Mouse (Mus musculus) CH12.LX (cell line): Measurements from ENCODE around the gene Wasl. TPM values are rescaled to one million over a fixed set of nuclear protein-coding genes. Genes with fewer than 3 reads are reported as not detected.

Experiments used
- DNase-seq: peaks from one replicate; pipeline ENCODE4 v3.0.0-alpha.2; 2013; ENCODE audit errors: extremely low read depth
- H3K27ac ChIP-seq: 2 replicates; pipeline ENCODE4 v1.5.1; 2012; ENCODE audit warnings: low read depth, mild to moderate bottlenecking, control low read depth, moderate library complexity; ENCODE audit not compliant: insufficient read depth
- H3K27me3 ChIP-seq: replicated peaks from 2 replicates; pipeline ENCODE3; 2012; ENCODE audit warnings: inconsistent platforms
- H3K36me3 ChIP-seq, 2 experiments: replicated peaks in 1 of 2; 2 replicates each; pipeline versions ENCODE3 to v1.6.1; 2012; ENCODE audit warnings: inconsistent platforms in 1 of 2, low read length in 1 of 2, mild to moderate bottlenecking in 1 of 2, mixed read lengths in 1 of 2, moderate library complexity in 1 of 2; ENCODE audit not compliant: control insufficient read depth in 1 of 2, insufficient read depth in 1 of 2
- H3K4me1 ChIP-seq, 2 experiments: 2 replicates each; pipeline ENCODE4 v1.6.1; 2012; ENCODE audit warnings: inconsistent platforms in 1 of 2, moderate library complexity in 1 of 2; ENCODE audit not compliant: insufficient read depth in 2 of 2, control insufficient read depth in 1 of 2
- H3K4me2 ChIP-seq: 2 replicates; pipeline ENCODE4 v1.6.1; 2012; ENCODE audit warnings: low read depth, mild to moderate bottlenecking, control low read depth; ENCODE audit not compliant: poor library complexity, insufficient read depth, severe bottlenecking
- H3K4me3 ChIP-seq, 3 experiments: fragments of 150-350 bp in 1 of 3; sonication (generic) in 1 of 3; replicated peaks in 1 of 3; 2 replicates each; pipeline versions ENCODE3 to v1.5.1; 2011 to 2012; ENCODE audit warnings: low read depth in 2 of 3, low read length in 2 of 3, mild to moderate bottlenecking in 2 of 3, moderate library complexity in 2 of 3, control low read depth in 1 of 3, improper control_type of control experiment in 1 of 3, inconsistent platforms in 1 of 3, mixed read lengths in 1 of 3; ENCODE audit not compliant: poor library complexity in 1 of 3
- H3K79me2 ChIP-seq: replicated peaks from 2 replicates; pipeline ENCODE4 v1.6.1; 2012; ENCODE audit warnings: mild to moderate bottlenecking, moderate library complexity; ENCODE audit not compliant: control insufficient read depth, poor library complexity, insufficient read depth, severe bottlenecking; ENCODE audit errors: extremely low read depth
- H3K9ac ChIP-seq: 2 replicates; pipeline ENCODE4 v1.6.1; 2012; ENCODE audit warnings: low read depth, mild to moderate bottlenecking, control low read depth, moderate library complexity; ENCODE audit not compliant: insufficient read depth
- H3K9me3 ChIP-seq: replicated peaks from 2 replicates; pipeline ENCODE3; 2012; ENCODE audit warnings: low read length, inconsistent platforms, mixed read lengths
- BHLHE40 ChIP-seq: IDR thresholded peaks from 2 replicates; pipeline ENCODE4 v1.6.1; 2011; ENCODE audit warnings: mild to moderate bottlenecking, low read depth, low read length, improper control_type of control experiment
- CHD1 ChIP-seq: IDR thresholded peaks from 2 replicates; pipeline ENCODE4 v1.6.1; 2012; ENCODE audit warnings: low read depth, low read length, improper control_type of control experiment, inconsistent platforms
- CTCF ChIP-seq, 2 experiments: IDR thresholded peaks in 1 of 2; conservative IDR thresholded peaks in 1 of 2; 2 replicates each; pipeline ENCODE4 v1.5.1; 2011 to 2012; ENCODE audit warnings: low read depth in 2 of 2, low read length in 2 of 2, improper control_type of control experiment in 1 of 2, inconsistent platforms in 1 of 2, mild to moderate bottlenecking in 1 of 2, moderate library complexity in 1 of 2
- E2F4 ChIP-seq: IDR thresholded peaks from 2 replicates; pipeline ENCODE4 v1.6.1; 2011; ENCODE audit warnings: low read depth, low read length, improper control_type of control experiment; ENCODE audit not compliant: insufficient replicate concordance
- ELF1 ChIP-seq: IDR thresholded peaks from 2 replicates; pipeline ENCODE4 v1.6.1; 2014; ENCODE audit warnings: low read depth, mild to moderate bottlenecking, inconsistent platforms, low read length, improper control_type of control experiment
- GABPA ChIP-seq: IDR thresholded peaks from 2 replicates; pipeline ENCODE4 v1.6.1; 2012; ENCODE audit warnings: low read depth, low read length, improper control_type of control experiment, inconsistent platforms; ENCODE audit not compliant: insufficient replicate concordance
- IRF4 ChIP-seq: IDR thresholded peaks from 2 replicates; pipeline ENCODE4 v1.6.1; 2014; ENCODE audit warnings: low read depth, mild to moderate bottlenecking, inconsistent platforms, low read length, improper control_type of control experiment
- MAX ChIP-seq: IDR thresholded peaks from 2 replicates; pipeline ENCODE4 v1.6.1; 2011; ENCODE audit warnings: low read length, improper control_type of control experiment
- MXI1 ChIP-seq: IDR thresholded peaks from 2 replicates; pipeline ENCODE4 v1.6.1; 2011; ENCODE audit warnings: mild to moderate bottlenecking, low read depth, low read length, improper control_type of control experiment
- MYC ChIP-seq: IDR thresholded peaks from 2 replicates; pipeline ENCODE4 v1.6.1; 2011; ENCODE audit warnings: low read depth, mild to moderate bottlenecking, improper control_type of control experiment, low read length
- NELFE ChIP-seq: IDR thresholded peaks from 2 replicates; pipeline ENCODE4 v1.6.1; 2011; ENCODE audit warnings: low read depth, low read length, improper control_type of control experiment
- POLR2AphosphoS2 ChIP-seq: IDR thresholded peaks from 2 replicates; pipeline ENCODE4 v1.6.1; 2011; ENCODE audit warnings: low read depth, low read length, improper control_type of control experiment
- RCOR1 ChIP-seq: conservative IDR thresholded peaks from 2 replicates; pipeline ENCODE4 v1.6.1; 2012; ENCODE audit warnings: low read depth, mild to moderate bottlenecking, inconsistent platforms, low read length, improper control_type of control experiment
- SIN3A ChIP-seq: IDR thresholded peaks from 2 replicates; pipeline ENCODE4 v1.6.1; 2012; ENCODE audit warnings: low read length, improper control_type of control experiment, inconsistent platforms
- UBTF ChIP-seq: IDR thresholded peaks from 2 replicates; pipeline ENCODE4 v1.6.1; 2012; ENCODE audit warnings: low read depth, mild to moderate bottlenecking, inconsistent platforms, low read length, improper control_type of control experiment, moderate library complexity
- USF1 ChIP-seq: IDR thresholded peaks from 2 replicates; pipeline ENCODE4 v1.6.1; 2014; ENCODE audit warnings: low read depth, mild to moderate bottlenecking, inconsistent platforms, low read length, improper control_type of control experiment
- ZKSCAN1 ChIP-seq: IDR thresholded peaks from 2 replicates; pipeline ENCODE4 v1.6.1; 2012; ENCODE audit warnings: low read depth, inconsistent platforms, low read length, improper control_type of control experiment, borderline replicate concordance
- dilution Hi-C: fragments of 300-500 bp; cut with MboI; formaldehyde crosslinking; loops from 2 replicates; pipeline ENCODE4 v1.14.3; 2020; ENCODE audit warnings: low sequenced_read_pairs; ENCODE audit not compliant: extremely low pct_unique_long_range_greater_than_20kb, extremely low pct_ligation_motif_present
- in situ Hi-C: fragments of 300-500 bp; cut with MboI; formaldehyde crosslinking; loops from 3 replicates; pipeline ENCODE4 v1.14.3; 2019; ENCODE audit warnings: low sequenced_read_pairs, low pct_ligation_motif_present, low pct_unique_long_range_greater_than_20kb, mixed read lengths
- polyA plus RNA-seq: library from polyadenylated mRNA; unstranded; fragments of >175 nt; gene quantifications from 2 replicates; pipeline ENCODE4 v1.2.1, GENCODE M21; 2012; ENCODE audit warnings: low read depth; ENCODE audit not compliant: insufficient read length
- total RNA-seq, 2 experiments: library from RNA; depleted of rRNA; stranded (reverse); fragments of 300-350 nt in 1 of 2; fragments of >200 nt in 1 of 2; gene quantifications; 2 replicates each; pipeline ENCODE4 v1.2.3; 2012 to 2014

Gene Wasl
- total and polyA plus RNA-seq, 3 experiments: 3.9 to 8.4 (median 7.6) TPM

DNA sequence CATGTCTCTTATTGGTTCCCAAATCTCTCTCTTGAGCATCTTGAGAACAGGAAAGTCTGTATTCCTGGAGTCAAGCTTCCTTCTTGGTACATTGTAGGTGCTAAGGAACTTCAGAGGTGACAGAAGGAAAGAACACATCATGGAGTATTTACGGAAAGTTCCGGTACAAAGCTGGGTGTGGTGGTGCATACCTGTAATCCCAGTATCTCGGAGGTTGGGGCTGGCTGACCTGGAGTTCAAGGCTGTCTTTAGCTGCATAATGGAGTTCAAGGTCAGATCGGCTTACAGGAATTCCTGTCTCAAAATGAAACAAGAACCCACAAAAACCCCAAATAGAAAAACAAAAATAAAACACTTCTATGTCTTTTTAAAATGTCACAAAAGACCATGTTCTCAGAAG, 31.3 kb upstream of the Wasl start:
- TF ChIP-seq ELF1 (no peak), IRF4 (no peak), UBTF (no peak), USF1 (no peak), MXI1 (no peak), POLR2AphosphoS2 (no peak)
- no peak overlapping the region for H3K4me3 ChIP-seq
- no peaks in the 10 kb centered on the region for H3K36me3 ChIP-seq
- in situ Hi-C loops: no loop called here
- no peak for DNase-seq
- H3K4me1 ChIP-seq: peaks cover 2% of the 10 kb centered on the region in 2 experiments; a peak in 2 of 4 replicates
- no peaks in the 10 kb centered on the region for H3K79me2 ChIP-seq
- H3K27ac ChIP-seq: no peak overlapping the region
- no peak overlapping the region for H3K9ac ChIP-seq
- dilution Hi-C loops: no loop called here
- H3K9me3 ChIP-seq: no peaks in the 10 kb centered on the region
- no peaks in the 10 kb centered on the region for H3K27me3 ChIP-seq
- H3K4me2 ChIP-seq: no peak overlapping the region

DNA sequence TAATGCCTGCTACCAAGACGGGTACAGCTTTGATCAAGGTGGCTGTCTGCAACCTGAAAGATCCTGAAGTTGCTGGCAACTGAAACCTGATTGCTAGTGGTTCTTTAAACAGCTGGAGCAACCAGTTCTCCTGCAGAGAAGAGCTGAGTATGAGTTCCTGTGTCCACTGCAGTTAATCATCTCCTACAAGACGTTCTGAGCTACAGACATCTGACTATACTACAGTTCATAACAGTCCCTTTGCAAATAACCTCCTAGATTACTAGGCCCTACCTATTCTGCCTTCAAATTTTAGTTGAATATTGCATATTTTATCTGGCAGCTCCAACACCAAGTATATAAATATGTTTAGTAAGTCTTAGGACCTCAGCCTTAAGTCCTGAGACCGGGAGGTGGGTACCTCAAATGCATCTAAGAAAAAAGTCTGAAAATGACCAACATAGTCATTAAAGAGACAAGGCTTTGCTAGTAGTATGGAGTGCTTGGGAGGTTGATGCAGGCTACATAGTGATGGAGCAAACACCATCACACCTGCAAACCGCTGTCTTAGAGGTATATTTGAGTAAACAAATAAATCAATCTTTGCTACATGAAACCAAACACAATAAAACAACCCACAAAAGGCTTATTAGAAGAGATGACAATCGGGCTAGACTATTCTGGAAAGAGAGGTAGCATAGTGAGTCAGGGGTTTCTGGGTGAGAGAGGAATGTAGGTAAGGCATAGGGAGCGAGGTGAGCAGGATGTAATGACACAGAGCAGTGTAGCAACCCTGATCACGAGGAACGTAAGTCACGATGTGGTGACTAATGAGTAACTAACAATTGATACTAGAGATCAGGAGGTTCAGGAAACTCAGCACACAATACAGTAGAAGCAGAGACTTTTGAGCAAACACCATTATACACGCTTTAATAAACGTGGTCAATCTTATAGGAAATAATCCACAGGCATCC, 29.9 kb upstream of the Wasl start:
- DNase-seq: no peak
- Histone ChIP-seq H3K4me3 (no peak overlapping the region), H3K9ac (no peak overlapping the region), H3K4me2 (no peak overlapping the region), H3K36me3 (no peaks in the 10 kb centered on the region), H3K4me1 (peaks cover 2% of the 10 kb centered on the region in 2 experiments; a peak in 2 of 4 replicates), H3K9me3 (no peaks in the 10 kb centered on the region), H3K27me3 (no peaks in the 10 kb centered on the region), H3K27ac (no peak overlapping the region), H3K79me2 (no peaks in the 10 kb centered on the region)
- in situ Hi-C loops: no loop called here
- dilution Hi-C loops: no loop called here
- TF ChIP-seq MAX: no peak
- TF ChIP-seq CHD1: no peak
- TF ChIP-seq BHLHE40: no peak
- TF ChIP-seq E2F4: no peak
- no peak for TF ChIP-seq POLR2AphosphoS2

DNA sequence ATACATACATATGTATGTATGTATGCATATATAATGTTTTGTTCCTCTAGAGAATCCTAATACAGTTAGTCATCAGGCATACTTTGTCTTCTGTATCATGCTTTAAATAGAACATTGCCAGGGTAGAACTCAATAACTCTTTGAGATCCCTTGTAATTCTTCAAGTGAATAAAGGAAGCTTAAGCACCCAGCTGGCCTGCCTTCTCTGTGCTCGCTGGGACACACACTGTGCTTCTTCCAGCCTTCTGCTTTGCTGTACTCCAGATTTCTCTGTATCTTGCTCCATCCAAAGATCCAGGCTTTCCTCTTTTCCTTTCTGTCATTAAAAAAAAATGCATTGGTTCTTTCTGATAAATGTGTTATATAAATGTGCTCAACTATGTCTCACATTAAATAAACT, 23.1 kb upstream of the Wasl start:
- dilution Hi-C loops: no loop called here
- Histone ChIP-seq H3K27ac (no peak overlapping the region), H3K9me3 (no peaks in the 10 kb centered on the region), H3K36me3 (no peaks in the 10 kb centered on the region), H3K27me3 (no peaks in the 10 kb centered on the region), H3K4me2 (no peak overlapping the region), H3K4me1 (peaks cover 2 to 15% of the 10 kb centered on the region in 2 experiments), H3K9ac (no peak overlapping the region), H3K79me2 (no peaks in the 10 kb centered on the region), H3K4me3 (no peak overlapping the region)
- no peak for DNase-seq
- TF ChIP-seq IRF4: no peak
- TF ChIP-seq RCOR1: no peak
- no peak for TF ChIP-seq SIN3A
- TF ChIP-seq ZKSCAN1: no peak
- no peak for TF ChIP-seq NELFE
- no peak for TF ChIP-seq MYC
- TF ChIP-seq GABPA: no peak
- TF ChIP-seq CTCF (conservative IDR thresholded peaks at IDR 0.05 in 1 of 2, IDR thresholded peaks at IDR 0.05 in 1 of 2; ENCODE audit: low read depth in 2 of 2, low read length in 2 of 2): no peak
- in situ Hi-C loops: no loop called here
